Mouse (Mus musculus) heart, embryonic 16.5 days (tissue): Measurements from ENCODE around the gene Ubap2. TPM values are rescaled to one million over a fixed set of nuclear protein-coding genes. Genes with fewer than 3 reads are reported as not detected.

ENCODE experiments used
- ATAC-seq: fragments of 200-750 bp; cut with Nextera tagmentation; replicated peaks from 2 replicates; pipeline ENCODE4 v1.8.0; 2017; ENCODE audit warnings: moderate number of reproducible peaks; ENCODE audit not compliant: insufficient read depth, low FRiP score; ENCODE audit errors: extremely low read depth
- H3K27ac ChIP-seq: fragments of 300-500 bp; sonication (generic); 2 replicates; pipeline ENCODE4 v1.5.1; 2014; ENCODE audit warnings: mild to moderate bottlenecking, low read length, control low read depth, moderate library complexity
- H3K27me3 ChIP-seq: fragments of 300-500 bp; sonication (generic); 2 replicates; pipeline ENCODE4 v1.6.1; 2014; ENCODE audit warnings: low read length, mixed read lengths; ENCODE audit not compliant: control insufficient read depth, insufficient read depth
- H3K36me3 ChIP-seq: fragments of 300-500 bp; sonication (generic); 2 replicates; pipeline ENCODE4 v1.6.1; 2014; ENCODE audit not compliant: control insufficient read depth, insufficient read depth
- H3K4me1 ChIP-seq: fragments of 300-500 bp; sonication (generic); 2 replicates; pipeline ENCODE4 v1.6.1; 2014; ENCODE audit warnings: low read length, mixed read lengths; ENCODE audit not compliant: control insufficient read depth, insufficient read depth
- H3K4me2 ChIP-seq: fragments of 300-500 bp; sonication (generic); 2 replicates; pipeline ENCODE4 v1.6.1; 2014; ENCODE audit warnings: low read depth, mild to moderate bottlenecking, control low read depth, low read length
- H3K4me3 ChIP-seq: fragments of 300-500 bp; sonication (generic); 2 replicates; pipeline ENCODE4 v1.5.1; 2014; ENCODE audit warnings: mild to moderate bottlenecking, control low read depth, low read length
- H3K9ac ChIP-seq: fragments of 300-500 bp; sonication (generic); 2 replicates; pipeline ENCODE4 v1.6.1; 2014; ENCODE audit warnings: low read length, control low read depth
- H3K9me3 ChIP-seq: fragments of 300-500 bp; sonication (generic); replicated peaks from 2 replicates; pipeline ENCODE4 v1.6.1; 2016; ENCODE audit warnings: low read length; ENCODE audit not compliant: control insufficient read depth
- WGBS: fragments of 180-500 bp; shearing (Covaris S2); extraction: QIAGEN DNeasy Blood & Tissue Kit; methylation state at CpG from one replicate; pipeline ENCODE4 v1.1.7; 2014; 5-methylcytosine and 5-hydroxymethylcytosine counted together
- polyA plus RNA-seq: library from polyadenylated mRNA; unstranded; fragments of >200 nt; fragmentation: Nextera tagmentation; extraction: Ambion mirVana; gene quantifications from 2 replicates; pipeline ENCODE4 v1.2.1, GENCODE M21; 2015

Ubap2 gene
- polyA plus RNA-seq, 1 experiment from 2014 or later, result 59.2 TPM

DNA sequence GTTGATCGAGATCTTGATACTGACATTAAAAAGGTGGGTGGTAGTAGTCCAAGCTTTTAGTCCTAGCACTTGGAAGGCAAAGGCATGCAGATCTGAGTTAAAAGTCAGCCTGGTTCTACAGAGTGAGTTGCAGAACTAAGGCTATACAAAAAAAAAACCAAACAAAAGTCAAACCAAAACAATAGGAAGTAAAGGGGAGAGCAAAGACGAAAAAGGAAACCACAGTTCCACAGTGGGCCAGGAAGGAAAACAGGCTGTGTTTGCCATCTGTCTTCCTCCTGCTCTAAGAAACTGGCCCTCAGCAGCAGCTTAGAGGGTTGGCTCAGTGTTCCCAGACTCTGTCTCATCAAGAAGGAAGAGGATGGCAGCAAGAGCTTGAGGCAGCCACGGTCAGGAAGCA lies 29.4 kb upstream of the Ubap2 start:
- no peak overlapping the region for H3K4me3 ChIP-seq
- peaks cover 40% of the 10 kb centered on the region for H3K36me3 ChIP-seq
- no peak overlapping the region for H3K4me2 ChIP-seq
- 46% methylated on average over 3 of the region's 3 CpGs for WGBS
- H3K27ac ChIP-seq, result no peak overlapping the region
- H3K27me3 ChIP-seq, result no peaks in the 10 kb centered on the region
- H3K9me3 ChIP-seq, result no peaks in the 10 kb centered on the region
- no peak overlapping the region for H3K9ac ChIP-seq
- H3K4me1 ChIP-seq, result peaks cover 2% of the 10 kb centered on the region; the same call in 1 of the 2 replicates
- ATAC-seq, result no peak

DNA sequence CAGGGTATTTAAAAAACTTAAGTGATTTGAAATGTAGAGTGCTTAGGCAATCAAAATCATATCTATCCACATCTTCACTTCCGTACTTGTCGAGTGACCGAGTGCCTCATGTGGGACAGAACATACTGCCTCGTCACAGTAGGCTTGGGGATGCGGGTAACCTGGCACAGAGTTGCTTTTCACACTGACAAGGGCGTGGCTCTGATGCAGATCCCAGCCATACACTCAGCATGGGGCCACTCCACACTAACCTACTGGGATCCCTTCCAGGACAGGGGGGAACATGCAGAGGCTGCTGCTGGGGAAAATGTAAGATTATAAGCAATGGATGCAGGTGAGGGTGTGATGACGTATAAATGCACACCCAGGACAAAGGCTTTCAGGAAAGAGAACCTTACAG lies 28.7 kb upstream of the Ubap2 start:
- Histone ChIP-seq H3K9ac (no peak overlapping the region), H3K4me1 (peaks cover 2% of the 10 kb centered on the region; the same call in 1 of the 2 replicates), H3K27me3 (no peaks in the 10 kb centered on the region), H3K4me3 (no peak overlapping the region), H3K36me3 (peaks cover 39% of the 10 kb centered on the region), H3K9me3 (no peaks in the 10 kb centered on the region), H3K4me2 (no peak overlapping the region), H3K27ac (no peak overlapping the region)
- no peak for ATAC-seq
- 91% methylated on average over 7 of the region's 7 CpGs for WGBS

DNA sequence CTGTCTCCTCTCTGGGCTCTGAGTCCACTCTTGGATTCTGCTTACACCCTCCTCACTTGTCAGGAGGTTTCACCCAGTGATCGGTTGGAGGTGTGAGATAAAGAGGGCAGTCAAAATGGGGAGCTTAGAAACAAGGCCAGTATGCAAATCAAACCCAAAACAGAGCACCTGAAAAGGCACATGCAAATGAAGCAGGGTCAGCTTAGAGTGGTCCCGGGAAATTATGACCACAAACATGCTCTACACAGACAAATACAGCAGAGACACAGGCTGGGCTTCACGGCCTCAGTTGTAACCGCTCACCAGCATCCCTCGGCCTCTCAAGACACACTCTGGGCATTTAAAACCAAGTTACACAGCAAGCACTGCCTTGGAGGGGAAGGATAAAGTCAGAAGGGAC lies 24.0 kb upstream of the Ubap2 start:
- Histone ChIP-seq H3K27me3 (no peaks in the 10 kb centered on the region), H3K9ac (no peak overlapping the region), H3K4me1 (no peaks in the 10 kb centered on the region), H3K4me2 (no peak overlapping the region), H3K4me3 (no peak overlapping the region), H3K36me3 (peaks cover 69% of the 10 kb centered on the region), H3K9me3 (no peaks in the 10 kb centered on the region), H3K27ac (no peak overlapping the region)
- ATAC-seq, result no peak
- WGBS, result 92% methylated on average over 5 of the region's 5 CpGs

DNA sequence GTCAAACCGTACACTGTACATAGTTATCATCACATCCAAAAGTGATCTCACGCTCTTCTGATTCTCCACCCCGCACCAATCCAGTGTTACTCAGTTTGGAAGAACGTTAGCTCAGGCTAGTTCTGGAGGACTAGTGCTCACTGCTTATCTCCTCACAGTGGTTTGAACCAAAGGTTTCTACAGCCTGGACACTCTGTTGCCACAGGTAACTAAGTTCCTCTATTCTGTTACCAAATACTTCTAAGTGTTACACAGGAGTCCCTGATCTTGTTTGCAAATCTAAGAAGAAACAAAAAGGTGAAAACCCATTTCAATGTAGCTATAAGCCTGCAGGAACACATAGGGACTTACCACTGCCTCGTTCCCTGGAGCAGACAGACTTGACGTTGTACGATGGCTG lies 21.0 kb upstream of the Ubap2 start:
- 93% methylated on average over 7 of the region's 7 CpGs for WGBS
- no peak overlapping the region for H3K27ac ChIP-seq
- H3K4me1 ChIP-seq, result no peaks in the 10 kb centered on the region

DNA sequence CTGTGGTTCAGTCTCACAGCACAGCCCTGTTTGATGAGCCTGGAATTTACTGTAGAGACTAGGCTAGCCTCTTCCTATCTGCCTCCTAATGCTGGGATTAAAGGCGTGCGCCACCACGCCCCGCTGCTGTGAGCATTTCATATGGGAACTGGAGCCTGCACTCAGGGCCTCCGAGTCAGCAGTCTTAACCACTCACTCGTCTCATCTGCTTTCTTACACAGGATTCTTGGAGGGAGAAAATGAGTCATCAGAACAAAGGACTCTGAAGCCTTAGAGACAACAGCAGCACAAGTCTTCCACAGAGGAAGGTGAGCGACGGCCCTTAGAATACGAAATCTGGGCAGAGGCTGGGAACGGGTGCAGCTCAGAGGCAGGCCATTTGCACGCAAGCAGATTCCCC lies 20.6 kb upstream of the Ubap2 start:
- H3K36me3 ChIP-seq, result peaks cover 66% of the 10 kb centered on the region
- H3K9ac ChIP-seq, result no peak overlapping the region
- H3K27ac ChIP-seq, result no peak overlapping the region
- H3K9me3 ChIP-seq, result no peaks in the 10 kb centered on the region
- H3K4me3 ChIP-seq, result no peak overlapping the region
- ATAC-seq, result no peak
- H3K4me2 ChIP-seq, result no peak overlapping the region
- 85% methylated on average over 11 of the region's 11 CpGs for WGBS
- H3K4me1 ChIP-seq, result no peaks in the 10 kb centered on the region
- H3K27me3 ChIP-seq, result no peaks in the 10 kb centered on the region

More for the DNA sequence above, 21.0 kb upstream of the Ubap2 start:
- ATAC-seq, result no peak
- no peak overlapping the region for H3K4me3 ChIP-seq
- H3K9me3 ChIP-seq, result no peaks in the 10 kb centered on the region
- peaks cover 70% of the 10 kb centered on the region for H3K36me3 ChIP-seq
- no peak overlapping the region for H3K9ac ChIP-seq
- no peak overlapping the region for H3K4me2 ChIP-seq
- no peaks in the 10 kb centered on the region for H3K27me3 ChIP-seq

DNA sequence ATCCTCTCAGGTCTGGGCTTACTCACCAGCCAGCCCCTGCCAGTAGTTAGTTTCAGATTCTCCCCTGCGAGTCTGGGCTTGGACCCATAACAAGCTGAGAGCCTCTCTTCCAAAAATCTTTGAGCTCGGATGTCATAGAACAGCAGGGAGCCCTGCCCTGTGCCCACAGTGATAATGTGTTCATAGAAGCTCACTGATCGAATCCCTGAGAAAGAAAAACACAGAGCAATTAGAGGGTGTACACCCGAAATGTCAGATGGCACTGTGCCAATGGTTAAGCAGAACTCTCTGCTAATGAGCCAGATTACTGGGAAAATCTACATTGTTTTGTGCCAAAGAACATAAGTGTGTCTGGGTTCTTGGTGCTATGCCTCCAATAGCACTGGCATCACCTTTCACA lies 19.0 kb upstream of the Ubap2 start:
- no peak overlapping the region for H3K9ac ChIP-seq
- no peaks in the 10 kb centered on the region for H3K9me3 ChIP-seq
- H3K27ac ChIP-seq, result no peak overlapping the region
- no peaks in the 10 kb centered on the region for H3K27me3 ChIP-seq
- no peak for ATAC-seq
- H3K36me3 ChIP-seq, result peaks cover 51% of the 10 kb centered on the region
- WGBS, result 73% methylated on average over 4 of the region's 4 CpGs
- no peaks in the 10 kb centered on the region for H3K4me1 ChIP-seq
- no peak overlapping the region for H3K4me2 ChIP-seq
- no peak overlapping the region for H3K4me3 ChIP-seq

DNA sequence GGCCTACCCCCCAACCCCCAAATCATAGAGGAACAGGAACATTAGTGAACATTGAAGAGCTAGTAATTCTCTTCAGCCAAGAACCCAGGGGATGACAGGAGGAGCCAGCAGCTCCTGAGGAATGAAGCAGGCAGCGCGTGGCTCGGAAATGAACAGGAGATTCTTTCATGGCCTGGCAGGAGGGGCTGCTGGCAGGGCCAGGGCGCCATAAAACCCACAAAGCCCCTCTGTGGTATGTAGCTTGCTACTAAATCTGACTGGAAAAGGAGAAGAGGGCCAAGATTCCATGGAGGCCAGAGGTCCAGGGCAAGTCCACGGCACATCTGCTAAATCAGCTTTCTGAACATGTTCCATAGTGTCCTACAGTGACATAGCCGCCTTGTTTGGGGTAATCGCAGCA lies 14.9 kb upstream of the Ubap2 start:
- no peak overlapping the region for H3K9ac ChIP-seq
- H3K9me3 ChIP-seq, result no peaks in the 10 kb centered on the region
- no peaks in the 10 kb centered on the region for H3K4me1 ChIP-seq
- peaks cover 26% of the 10 kb centered on the region for H3K36me3 ChIP-seq
- H3K27ac ChIP-seq, result no peak overlapping the region
- H3K27me3 ChIP-seq, result no peaks in the 10 kb centered on the region
- 74% methylated on average over 7 of the region's 7 CpGs for WGBS
- no peak for ATAC-seq
- no peak overlapping the region for H3K4me2 ChIP-seq
- no peak overlapping the region for H3K4me3 ChIP-seq

DNA sequence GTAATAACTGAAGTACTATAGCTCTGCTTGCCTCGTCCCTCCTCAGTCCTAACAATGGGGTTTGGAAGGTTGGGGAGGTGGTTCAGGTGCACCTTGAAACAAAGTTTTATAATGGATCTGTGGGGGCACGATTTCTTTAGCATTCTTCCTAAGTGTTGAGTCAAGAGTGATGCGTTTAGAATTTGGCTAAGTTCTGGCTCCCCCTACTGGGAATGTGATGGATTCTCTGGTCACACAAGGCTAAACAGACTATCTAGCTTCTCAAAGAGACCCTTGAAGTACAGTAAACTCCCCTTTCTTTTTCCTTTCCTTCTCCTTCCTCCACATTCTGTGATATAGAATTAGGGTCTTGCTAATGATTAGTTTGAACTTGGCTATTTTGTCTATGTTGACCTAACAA lies 11.5 kb upstream of the Ubap2 start:
- H3K9ac ChIP-seq, result no peak overlapping the region
- 15% methylated on average over 3 of the region's 3 CpGs for WGBS
- ATAC-seq, result no peak
- no peaks in the 10 kb centered on the region for H3K27me3 ChIP-seq
- H3K36me3 ChIP-seq, result no peaks in the 10 kb centered on the region
- H3K4me1 ChIP-seq, result no peaks in the 10 kb centered on the region
- H3K27ac ChIP-seq, result no peak overlapping the region
- no peak overlapping the region for H3K4me2 ChIP-seq
- no peaks in the 10 kb centered on the region for H3K9me3 ChIP-seq
- H3K4me3 ChIP-seq, result no peak overlapping the region

DNA sequence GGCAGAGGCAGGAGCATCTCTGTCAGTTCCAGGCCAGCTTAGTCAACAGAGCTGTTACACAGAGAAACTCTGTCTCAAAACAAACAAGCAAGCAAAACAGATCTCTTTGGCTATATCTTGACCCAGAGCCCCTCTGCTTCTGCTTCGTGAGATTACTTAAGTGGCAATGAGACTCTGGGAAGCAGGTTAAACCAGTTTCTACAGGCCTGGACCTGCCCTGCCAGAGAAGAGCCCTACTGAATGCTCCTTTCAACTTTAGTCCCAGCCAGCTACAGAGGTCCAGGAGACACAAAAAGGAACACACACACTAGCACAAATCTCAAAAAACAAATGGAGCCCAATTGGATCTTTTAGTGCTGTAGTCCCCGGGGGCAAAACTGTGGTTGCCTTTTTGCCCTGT lies 9.1 kb upstream of the Ubap2 start:
- Histone ChIP-seq H3K36me3 (no peaks in the 10 kb centered on the region), H3K4me3 (no peak overlapping the region), H3K4me1 (no peaks in the 10 kb centered on the region), H3K9ac (no peak overlapping the region), H3K27ac (no peak overlapping the region), H3K27me3 (no peaks in the 10 kb centered on the region), H3K9me3 (no peaks in the 10 kb centered on the region), H3K4me2 (no peak overlapping the region)
- WGBS, result 69% methylated on average over 2 of the region's 2 CpGs
- ATAC-seq, result no peak

DNA sequence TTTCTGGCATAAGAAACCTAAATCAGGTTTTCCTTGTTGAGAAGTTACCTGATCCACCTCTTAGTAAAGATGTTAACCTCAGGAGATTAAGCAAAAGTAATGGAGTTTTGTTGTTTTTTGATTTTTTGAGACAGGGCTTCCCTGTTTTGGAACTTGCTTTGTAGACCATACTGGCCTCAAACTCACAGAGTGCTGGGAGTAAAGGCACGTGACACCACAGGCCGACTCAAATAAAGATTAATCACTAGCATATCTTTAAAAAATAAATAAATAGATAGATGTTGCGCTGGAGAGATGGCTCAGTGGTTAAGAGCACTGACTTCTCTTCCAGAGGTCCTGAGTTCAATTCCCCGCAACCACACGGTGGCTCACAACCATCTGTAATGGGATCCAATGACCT lies 983 bp upstream of the Ubap2 start:
- no peaks in the 10 kb centered on the region for H3K9me3 ChIP-seq
- peak overlapping the region; percentile 96 for H3K9ac ChIP-seq
- H3K4me1 ChIP-seq, result peaks cover 25% of the 10 kb centered on the region
- peak overlapping the region; percentile 90 for H3K27ac ChIP-seq
- H3K4me2 ChIP-seq, result peak overlapping the region; percentile 86
- peaks cover 2% of the 10 kb centered on the region; the same call in 1 of the 2 replicates for H3K36me3 ChIP-seq
- WGBS, result 71% methylated on average over 5 of the region's 5 CpGs
- ATAC-seq, result no peak
- H3K27me3 ChIP-seq, result no peaks in the 10 kb centered on the region
- peak overlapping the region; percentile 91 for H3K4me3 ChIP-seq
